Mouse (Mus musculus) CD4-positive, CD25-positive, alpha-beta regulatory T cell, adult 9 weeks (primary cell): Measurements from ENCODE around the gene Odf3l2. TPM values are rescaled to one million over a fixed set of nuclear protein-coding genes. Genes with fewer than 3 reads are reported as not detected.

ENCODE experiments used
- polyA plus RNA-seq: library from polyadenylated mRNA; unstranded; fragments of 100-300 nt; shearing (Covaris generic); gene quantifications from one replicate; pipeline ENCODE4 v1.2.1, GENCODE M21; 2017

Gene Odf3l2
- polyA plus RNA-seq: not detected

DNA sequence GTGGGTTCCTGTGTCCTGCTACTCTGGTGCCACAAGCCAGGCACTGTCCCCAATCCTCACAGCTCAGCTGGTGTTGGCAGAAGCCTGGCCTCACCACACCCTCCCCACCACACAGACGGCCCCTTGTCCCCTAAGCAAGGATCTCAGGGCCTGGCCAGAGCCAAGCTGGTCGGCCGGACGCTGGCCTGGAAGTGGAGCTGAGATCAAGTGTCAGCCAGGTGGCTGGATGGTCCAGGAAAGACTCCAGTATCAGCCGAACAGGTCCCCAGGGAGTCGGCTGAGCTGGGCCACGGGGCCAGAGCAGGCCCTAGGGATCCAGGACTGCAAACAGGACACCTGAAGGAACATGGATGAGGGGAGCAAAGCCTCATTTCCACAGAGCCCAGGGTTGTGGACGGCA lies at the start of gene Odf3l2:
Odf3l2 (minus strand) TSS at position 28 of the 400 bp plus-strand sequence.

DNA sequence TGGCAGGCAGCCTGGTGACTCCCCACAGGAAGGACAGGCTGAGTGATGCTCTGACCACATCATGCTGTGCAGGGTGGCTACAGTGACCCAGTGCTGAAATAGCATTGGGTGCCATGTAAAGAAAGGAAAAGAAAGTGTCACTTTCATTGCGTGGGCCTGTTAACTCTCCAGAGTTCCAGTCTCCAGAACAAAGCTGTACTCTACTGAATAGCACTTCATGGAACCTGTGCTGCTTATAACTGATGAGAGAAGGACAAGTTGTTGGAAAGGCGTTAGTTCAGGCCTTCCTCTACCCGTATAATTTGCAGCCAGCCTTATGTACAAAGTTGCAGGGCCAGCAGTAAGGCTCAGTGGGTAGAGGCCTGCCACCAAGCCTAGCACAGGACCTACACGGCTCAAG lies 43.2 kb upstream of the Odf3l2 start, which contains the start of gene Gzmm:
Gzmm (plus strand) TSS at position 301 of the 400 bp plus-strand sequence.

DNA sequence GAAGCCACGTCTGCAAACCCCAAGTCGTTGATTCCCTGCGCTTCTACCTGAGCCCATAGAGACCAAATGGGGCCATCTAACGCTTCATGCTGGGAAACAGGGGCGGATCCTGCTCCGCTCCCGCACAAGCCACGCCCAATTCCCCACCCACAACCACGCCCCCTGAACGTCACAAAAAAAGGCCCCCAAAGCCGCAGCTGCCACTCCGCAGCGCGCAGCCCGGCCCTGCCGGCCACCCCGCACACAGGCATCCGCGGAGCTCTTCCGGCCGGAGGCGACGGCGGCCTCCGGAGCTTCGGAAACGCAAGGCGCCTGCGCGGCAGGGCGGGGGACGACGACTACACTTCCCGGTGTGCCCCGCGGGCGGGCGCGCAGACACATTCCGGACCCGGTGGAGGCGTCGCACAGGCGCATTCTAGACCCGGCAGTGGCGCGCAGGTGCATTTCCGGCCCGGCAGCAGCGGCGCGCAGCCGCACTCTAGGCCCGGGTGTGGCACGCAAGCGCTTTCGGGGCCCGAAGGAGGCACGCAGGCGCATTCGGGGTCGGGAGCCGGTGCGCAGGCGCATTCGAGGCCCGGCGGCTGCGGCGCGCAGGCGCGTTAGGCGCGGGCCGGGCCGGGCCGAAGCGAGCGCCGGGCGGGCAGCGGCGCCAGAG lies 36.2 kb upstream of the Odf3l2 start, which contains the start of gene Cdc34:
Cdc34 (plus strand) TSS at position 605 of the 655 bp plus-strand sequence.

GRCm38 (mm10) chr10:79668771-79669575 lies 23.4 kb upstream of the Odf3l2 start, which contains the start of gene Tpgs1:
Gene Tpgs1 (plus strand): TSS chr10:79669369.

DNA sequence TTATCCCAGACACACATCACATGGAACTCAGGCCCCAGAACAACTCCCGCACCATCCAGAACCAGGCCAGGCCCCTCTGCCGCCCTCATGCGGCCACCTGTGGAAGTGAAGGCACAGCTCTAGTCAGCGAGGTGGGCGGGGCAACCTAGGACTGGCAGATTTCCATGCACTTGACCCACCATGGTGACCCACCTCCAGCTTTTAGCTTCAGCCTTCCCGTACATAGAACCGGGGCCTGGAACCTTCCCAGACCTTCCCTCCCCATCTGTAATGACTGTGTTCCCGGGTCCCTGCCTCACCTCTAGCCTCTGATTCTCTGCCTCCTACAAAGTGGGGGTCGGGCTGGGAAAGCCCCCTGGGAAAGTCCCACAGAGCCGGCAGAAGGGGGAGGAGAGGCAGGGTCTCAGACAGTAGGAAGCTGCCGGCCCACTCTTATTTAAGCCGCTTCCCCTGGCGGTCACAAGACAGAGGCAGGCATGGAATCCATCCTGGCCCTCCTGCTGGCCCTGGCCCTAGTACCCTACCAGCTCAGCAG lies 18.7 kb upstream of the Odf3l2 start, which contains the start of gene Madcam1:
Madcam1 (plus strand) TSS at position 429 of the 535 bp plus-strand sequence.

GRCm38 (mm10) chr10:79637128-79638110 lies 8.1 kb downstream of the Odf3l2 start, which contains the start of gene Shc2:
Gene Shc2 (minus strand): TSS chr10:79637918.

GRCm38 (mm10) chr10:79613578-79614304 lies 31.8 kb downstream of the Odf3l2 start, which contains the start of gene C2cd4c:
Gene C2cd4c (minus strand): TSS chr10:79614025.

Other genes with a start within 250 kb of the Odf3l2 start
- gene Vmn2r83, start 177.0 kb downstream of the Odf3l2 start, polyA plus RNA-seq: not detected
- 4.5 TPM for gene Plpp2, start 111.9 kb downstream of the Odf3l2 start, polyA plus RNA-seq
- 32.0 TPM for gene Mier2, start 90.5 kb downstream of the Odf3l2 start, polyA plus RNA-seq
- gene Theg, start 58.4 kb downstream of the Odf3l2 start, polyA plus RNA-seq: not detected
- not detected for gene C2cd4c, start 31.7 kb downstream of the Odf3l2 start, polyA plus RNA-seq
- not detected for gene Shc2, start 7.8 kb downstream of the Odf3l2 start, polyA plus RNA-seq
- 0.40 TPM for gene Madcam1, start 18.8 kb upstream of the Odf3l2 start, polyA plus RNA-seq
- gene Tpgs1, start 23.6 kb upstream of the Odf3l2 start, polyA plus RNA-seq: 29.7 TPM
- gene Cdc34, start 36.5 kb upstream of the Odf3l2 start, polyA plus RNA-seq: 12.9 TPM
- gene Gzmm, start 43.3 kb upstream of the Odf3l2 start, polyA plus RNA-seq: 0.63 TPM
- 186 TPM for gene Bsg, start 58.8 kb upstream of the Odf3l2 start, polyA plus RNA-seq
- gene Hcn2, start 70.9 kb upstream of the Odf3l2 start, polyA plus RNA-seq: not detected
- gene Polrmt, start 100.8 kb upstream of the Odf3l2 start, polyA plus RNA-seq: 35.6 TPM
- not detected for gene Fgf22, start 109.3 kb upstream of the Odf3l2 start, polyA plus RNA-seq
- 4.2 TPM for gene Rnf126, start 121.2 kb upstream of the Odf3l2 start, polyA plus RNA-seq
- gene Fstl3, start 131.5 kb upstream of the Odf3l2 start, polyA plus RNA-seq: 0.52 TPM
- gene Prss57, start 145.2 kb upstream of the Odf3l2 start, polyA plus RNA-seq: not detected
- gene Palm, start 147.8 kb upstream of the Odf3l2 start, polyA plus RNA-seq: 0.27 TPM
- not detected for gene Misp, start 175.3 kb upstream of the Odf3l2 start, polyA plus RNA-seq
- gene Ptbp1, start 208.7 kb upstream of the Odf3l2 start, polyA plus RNA-seq: 357 TPM
- not detected for gene Prtn3, start 228.7 kb upstream of the Odf3l2 start, polyA plus RNA-seq
- gene Plppr3, start 228.9 kb upstream of the Odf3l2 start, polyA plus RNA-seq: 5.6 TPM
- not detected for gene Elane, start 240.5 kb upstream of the Odf3l2 start, polyA plus RNA-seq
- not detected for gene Cfd, start 245.1 kb upstream of the Odf3l2 start, polyA plus RNA-seq